Mouse (Mus musculus) retina, postnatal 7 days (tissue): ENCODE data around the gene Syndig1.

Experiments used
- DNase-seq: peaks from one replicate; pipeline ENCODE4 v3.0.0-alpha.2; 2012; ENCODE audit warnings: low read depth, low spot score

Syndig1 gene

GRCm38 (mm10) chr2:149873346-149873745, 44.3 kb downstream of the Syndig1 start:
- DNase-seq = no peak

DNA sequence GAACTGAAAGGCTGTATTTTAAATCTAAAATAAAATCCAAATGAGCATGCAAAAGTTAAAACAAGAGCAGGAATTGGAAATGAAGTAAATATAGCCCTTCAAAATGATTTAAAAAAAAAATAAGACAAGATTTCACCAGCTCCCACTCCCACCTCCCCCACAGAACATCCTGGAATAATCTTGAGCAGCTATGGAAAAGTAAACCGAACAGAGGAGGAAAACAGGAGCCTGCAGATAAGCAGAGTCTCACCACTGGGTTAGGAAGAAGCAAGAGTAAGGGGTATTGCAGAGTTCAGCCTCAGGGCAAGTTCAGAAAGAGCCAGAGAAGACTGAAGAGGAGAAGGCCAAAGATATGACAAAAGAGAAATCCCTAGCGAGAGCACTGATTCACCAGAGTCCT, 48.9 kb downstream of the Syndig1 start:
- no peak for DNase-seq

- no peak for DNase-seq
Observed at GRCm38 (mm10) chr2:149887634-149888033, 58.6 kb downstream of the Syndig1 start.

GRCm38 (mm10) chr2:149891647-149892046, 62.6 kb downstream of the Syndig1 start:
- peak; percentile 2 for DNase-seq

DNA sequence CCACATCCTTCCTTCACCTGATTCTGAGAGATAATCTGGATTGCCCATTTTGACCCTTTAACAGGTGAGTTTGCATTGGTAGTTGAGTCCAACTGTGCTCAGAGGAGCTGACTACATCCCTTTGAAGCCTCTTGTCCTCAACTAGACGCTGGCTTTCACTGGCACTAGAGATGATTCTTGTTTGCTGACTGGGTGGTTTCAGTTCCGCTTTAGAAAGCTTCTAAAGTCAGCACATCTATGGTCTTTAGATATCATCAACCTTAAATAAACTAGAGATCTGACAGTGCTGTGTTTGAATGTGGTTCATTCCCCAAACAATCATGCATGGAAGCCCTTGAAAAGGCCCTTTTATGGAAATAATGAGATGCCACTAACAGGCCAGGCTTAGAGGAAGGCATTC, 67.3 kb downstream of the Syndig1 start:
- no peak for DNase-seq

GRCm38 (mm10) chr2:149899615-149900014, 70.6 kb downstream of the Syndig1 start:
- DNase-seq = no peak

GRCm38 (mm10) chr2:149900606-149901005, 71.6 kb downstream of the Syndig1 start:
- no peak for DNase-seq

DNA sequence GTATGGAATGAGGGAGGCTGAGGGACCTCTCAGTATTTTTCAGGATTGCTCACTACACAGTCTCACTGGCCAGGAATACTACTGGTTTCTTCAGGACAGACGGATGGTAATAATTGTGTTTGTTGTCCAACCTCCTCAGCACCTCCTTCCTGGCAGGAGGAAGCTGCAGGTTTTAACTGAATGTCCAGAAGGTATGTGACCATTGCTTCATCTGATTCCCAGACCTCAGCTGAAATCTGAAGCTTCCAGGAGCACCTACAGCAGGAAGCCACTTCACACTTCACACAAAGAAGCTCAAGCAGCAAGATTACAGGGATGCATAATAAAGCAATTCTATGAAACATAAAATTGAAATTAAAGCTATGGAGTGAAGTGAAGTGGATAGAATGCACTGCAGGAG, 75.4 kb downstream of the Syndig1 start:
- no peak for DNase-seq

- DNase-seq = no peak
Observed at GRCm38 (mm10) chr2:149906694-149907093, 77.7 kb downstream of the Syndig1 start.

- no peak for DNase-seq
Observed at GRCm38 (mm10) chr2:149917162-149917561, 88.2 kb downstream of the Syndig1 start.

GRCm38 (mm10) chr2:149923561-149923960, 94.5 kb downstream of the Syndig1 start:
- DNase-seq = no peak

GRCm38 (mm10) chr2:149925911-149926310, 96.9 kb downstream of the Syndig1 start:
- DNase-seq = no peak

DNA sequence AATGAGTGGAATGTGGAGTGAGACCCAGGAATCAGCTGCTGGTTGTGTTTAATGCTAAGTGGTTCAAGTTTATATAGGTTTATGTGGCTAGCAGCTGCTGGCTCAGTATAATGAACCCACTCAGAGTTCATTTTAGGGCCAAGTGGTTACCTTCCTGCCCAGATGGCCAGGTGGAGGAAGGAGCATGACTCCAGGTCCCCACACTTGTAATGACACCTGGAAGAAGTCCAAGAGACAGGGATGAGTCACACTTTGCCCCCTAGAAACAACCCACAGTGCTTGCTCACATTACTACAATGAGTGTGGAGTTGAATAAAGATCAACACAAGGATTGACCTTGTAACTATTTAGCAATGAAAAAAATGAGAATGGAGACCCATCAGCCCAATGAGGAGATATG, 98.0 kb downstream of the Syndig1 start:
- no peak for DNase-seq

DNA sequence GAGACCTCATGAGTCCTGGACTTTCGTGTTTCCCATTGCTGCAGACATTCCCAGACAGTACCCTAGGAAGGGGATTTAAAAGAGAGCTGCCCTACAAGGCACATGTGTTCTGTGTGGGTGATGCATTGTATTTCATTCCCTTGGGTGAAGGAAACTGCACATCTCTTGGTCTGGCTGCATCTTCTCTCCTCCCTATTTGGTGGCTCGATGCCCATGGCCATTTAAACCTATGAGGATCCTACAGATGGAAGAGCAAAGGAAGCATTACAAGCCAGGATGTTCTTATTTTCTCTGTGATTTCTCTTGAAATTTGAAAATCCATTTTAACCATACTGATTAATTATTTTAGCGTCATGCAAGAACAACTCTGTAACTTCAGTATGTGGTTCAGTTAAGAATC, 98.5 kb downstream of the Syndig1 start:
- no peak for DNase-seq

- DNase-seq = no peak
Observed at GRCm38 (mm10) chr2:149929986-149930385, 101.0 kb downstream of the Syndig1 start.

- no peak for DNase-seq
Observed at GRCm38 (mm10) chr2:149931111-149931510, 102.1 kb downstream of the Syndig1 start.

DNA sequence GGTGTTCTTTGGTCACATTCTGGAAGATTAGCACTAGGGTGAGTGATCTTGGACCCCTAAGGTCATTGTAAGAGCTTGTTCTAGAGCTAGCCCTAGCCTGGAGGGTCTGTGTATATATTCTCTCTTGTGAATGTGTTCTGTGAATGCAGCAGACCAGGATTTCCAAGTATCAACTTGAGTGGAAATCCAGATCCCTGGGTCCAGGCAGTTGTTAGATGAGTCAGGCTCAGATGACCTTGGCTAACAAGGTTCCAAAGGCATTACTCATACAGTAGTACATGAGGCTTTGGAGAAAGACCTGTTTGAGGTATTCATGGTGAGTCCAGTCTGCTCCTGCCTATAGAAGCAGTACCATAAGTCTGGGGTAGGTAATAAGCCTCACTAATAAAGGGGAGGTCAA, 103.1 kb downstream of the Syndig1 start:
- DNase-seq = no peak

DNA sequence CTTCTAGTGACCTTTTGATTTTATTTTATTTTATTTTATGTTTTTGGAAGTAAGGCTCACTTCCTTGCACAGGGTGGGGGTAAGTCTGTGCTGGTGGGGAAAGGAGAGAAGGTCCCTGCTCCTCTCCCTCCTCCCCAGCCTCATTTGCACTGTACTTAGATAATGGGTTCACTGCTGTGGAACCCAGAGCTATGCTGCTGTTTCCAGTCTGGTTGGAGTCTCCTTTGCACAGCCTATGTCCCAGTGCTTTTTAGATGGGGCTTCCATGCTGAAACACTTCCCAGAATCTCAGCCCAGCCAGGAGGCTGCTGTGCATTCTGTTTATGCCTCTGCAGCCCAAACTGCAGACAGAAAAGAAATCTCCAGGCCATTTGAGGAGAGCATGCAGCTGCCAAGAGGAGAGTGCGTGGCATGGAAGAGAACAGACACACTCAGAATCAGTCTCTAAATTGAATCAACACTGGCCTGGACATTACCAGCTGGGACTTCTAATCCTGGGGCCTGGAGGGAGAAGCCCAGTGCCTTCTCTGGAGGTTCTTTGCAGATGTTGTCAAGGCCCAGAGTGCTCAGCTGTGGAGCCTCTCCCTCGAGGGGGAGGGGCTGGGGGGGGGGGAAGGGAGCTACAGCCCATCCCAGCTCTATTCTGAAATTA, 104.4 kb downstream of the Syndig1 start:
- no peak for DNase-seq

DNA sequence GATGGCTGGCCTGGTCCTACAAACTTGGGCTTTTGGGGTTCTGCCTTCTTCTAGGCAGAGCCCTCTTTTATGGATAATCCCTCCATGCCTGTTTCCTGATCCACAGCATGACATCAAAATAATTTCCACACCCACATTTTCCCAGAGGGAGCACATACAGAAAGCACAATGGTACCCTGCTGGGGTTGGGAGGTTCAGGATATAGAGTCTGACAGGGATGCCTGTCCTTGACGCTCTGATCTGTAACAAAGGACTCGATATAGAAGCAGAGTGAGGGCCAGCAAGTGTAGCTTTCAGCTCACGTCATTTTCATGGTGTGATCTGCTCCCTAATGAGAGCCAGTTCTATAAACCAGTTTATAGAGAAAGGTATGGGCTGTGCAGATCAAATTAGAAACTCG, 105.1 kb downstream of the Syndig1 start:
- DNase-seq = no peak

- DNase-seq = no peak
Observed at GRCm38 (mm10) chr2:149938829-149939228, 109.8 kb downstream of the Syndig1 start.

- no peak for DNase-seq
Observed at GRCm38 (mm10) chr2:149939586-149939985, 110.6 kb downstream of the Syndig1 start.

GRCm38 (mm10) chr2:149950641-149951040, 121.6 kb downstream of the Syndig1 start:
- no peak for DNase-seq

GRCm38 (mm10) chr2:149971014-149971413, 142.0 kb downstream of the Syndig1 start:
- no peak for DNase-seq

DNA sequence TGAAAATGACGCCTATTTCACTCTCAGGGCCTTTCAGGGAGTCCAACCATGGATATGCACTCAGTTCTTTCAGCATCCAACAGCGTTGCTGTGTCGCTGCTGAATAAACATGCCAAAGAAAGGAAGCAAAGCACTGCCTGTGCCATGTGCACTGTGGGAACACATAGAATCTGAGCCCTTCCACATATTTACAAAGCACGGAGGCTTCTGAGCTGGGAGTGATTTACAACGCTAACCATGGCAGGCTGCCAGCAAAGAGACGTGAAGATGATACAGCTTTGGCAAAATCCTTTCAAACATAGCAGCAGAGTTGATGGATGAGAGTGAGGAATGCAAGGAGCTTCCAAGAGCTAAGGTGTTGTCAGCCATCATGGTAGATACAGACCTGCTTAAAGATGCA, 144.6 kb downstream of the Syndig1 start:
- DNase-seq = no peak
